Mouse (Mus musculus) lung, adult 2 months (tissue): ENCODE results near the gene Lrp1.

ENCODE experiments used
- CTCF ChIP-seq: fragments of 200-500 bp; IDR thresholded peaks from 2 replicates; pipeline ENCODE4 v1.5.1; 2011; ENCODE audit warnings: mild to moderate bottlenecking, low read length, control low read depth; ENCODE audit not compliant: insufficient read depth
- POLR2A ChIP-seq: fragments of 200-500 bp; IDR thresholded peaks from 2 replicates; pipeline ENCODE4 v1.6.1; 2011; ENCODE audit warnings: low read depth, mild to moderate bottlenecking, control low read depth, low read length, borderline replicate concordance; ENCODE audit errors: extremely low read depth

- no peak for TF ChIP-seq POLR2A
- TF ChIP-seq CTCF: peak; percentile 72
Measured at GRCm38 (mm10) chr10:127569450-127569849, 51.5 kb downstream of the Lrp1 start.
